Mouse (Mus musculus): Measurements from ENCODE around the gene Wdr59. TPM values are rescaled to one million over a fixed set of nuclear protein-coding genes. Genes with fewer than 3 reads are reported as not detected.

Gene Wdr59
- polyA plus RNA-seq, 1 experiment from 2014 or later, result 2.2 TPM

DNA sequence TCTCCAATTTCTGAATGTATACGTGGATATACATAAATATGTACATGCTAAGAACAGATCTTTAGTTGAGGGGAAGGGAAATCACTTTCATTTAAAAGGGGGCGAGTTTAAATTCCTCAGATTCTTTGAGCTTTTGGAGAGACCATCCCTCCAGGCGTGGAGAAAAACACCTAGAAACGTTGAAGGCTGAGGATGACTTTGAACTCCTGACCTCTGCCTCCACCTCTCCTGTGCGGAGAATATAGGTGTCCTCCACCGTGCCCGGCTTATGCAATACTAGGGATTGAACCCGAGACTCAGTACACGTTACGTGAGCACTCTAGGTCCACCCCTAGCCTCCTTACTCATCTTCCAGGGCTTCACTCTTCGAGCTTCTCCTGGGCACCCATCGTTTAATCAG is 9.3 kb upstream of the Wdr59 start:
- TF ChIP-seq CTCF (IDR thresholded peaks at IDR 0.05; ENCODE audit: low read depth) (no peak), EP300 (optimal IDR thresholded peaks at IDR 0.05) (no peak)
- no peaks in the 10 kb centered on the region for H3K4me1 ChIP-seq (replicated peaks; ENCODE audit: control insufficient read depth, insufficient read depth)
- 62% methylated on average over 12 of the region's 12 CpGs for WGBS
- H3K27me3 ChIP-seq (ENCODE audit: control insufficient read depth, insufficient read depth, low read length), result no peaks in the 10 kb centered on the region
- H3K36me3 ChIP-seq (ENCODE audit: control insufficient read depth, insufficient read depth, low read length), result no peaks in the 10 kb centered on the region
- H3K9ac ChIP-seq (ENCODE audit: low read length), result no peak overlapping the region
- H3K4me3 ChIP-seq (ENCODE audit: low read depth, low read length), result no peak overlapping the region
- no peak overlapping the region for H3K27ac ChIP-seq (replicated peaks)
- H3K9me3 ChIP-seq (ENCODE audit: control insufficient read depth, low read length), result no peaks in the 10 kb centered on the region
- no peak for DNase-seq (ENCODE audit: low spot score)
- no peak overlapping the region for H3K4me2 ChIP-seq (replicated peaks; ENCODE audit: low read depth)
- no peak for ATAC-seq (ENCODE audit: low FRiP score, low TSS enrichment)

DNA sequence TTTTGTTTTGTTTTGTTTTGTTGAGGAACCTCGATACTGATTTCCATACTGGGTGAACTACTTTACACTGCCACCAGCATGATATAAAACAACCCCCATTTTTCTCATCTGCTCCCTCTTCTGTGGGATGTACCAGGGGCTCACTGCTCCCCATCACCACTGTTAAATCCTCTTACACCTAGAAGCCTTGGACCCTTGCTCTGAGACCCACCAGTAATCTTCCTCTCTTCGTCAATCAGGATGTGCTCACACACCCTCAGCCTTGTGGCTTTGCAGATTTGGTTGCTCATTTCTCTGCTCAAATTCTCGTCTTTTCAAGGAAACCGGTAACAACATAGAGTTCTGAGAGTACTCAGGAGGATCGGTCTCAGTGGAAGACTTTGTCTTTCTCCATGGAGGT is 6.2 kb upstream of the Wdr59 start:
- H3K4me1 ChIP-seq (replicated peaks; ENCODE audit: control insufficient read depth, insufficient read depth), result no peaks in the 10 kb centered on the region
- H3K9ac ChIP-seq (ENCODE audit: low read length), result no peak overlapping the region
- DNase-seq (ENCODE audit: low spot score) (no peak), ATAC-seq (ENCODE audit: low FRiP score, low TSS enrichment) (no peak)
- no peak for TF ChIP-seq CTCF (IDR thresholded peaks at IDR 0.05; ENCODE audit: low read depth)
- no peak for TF ChIP-seq EP300 (optimal IDR thresholded peaks at IDR 0.05)
- H3K4me3 ChIP-seq (ENCODE audit: low read depth, low read length), result no peak overlapping the region
- H3K27ac ChIP-seq (replicated peaks), result no peak overlapping the region
- H3K9me3 ChIP-seq (ENCODE audit: control insufficient read depth, low read length), result no peaks in the 10 kb centered on the region
- H3K27me3 ChIP-seq (ENCODE audit: control insufficient read depth, insufficient read depth, low read length), result no peaks in the 10 kb centered on the region
- 81% methylated on average over 5 of the region's 5 CpGs for WGBS
- H3K36me3 ChIP-seq (ENCODE audit: control insufficient read depth, insufficient read depth, low read length), result no peaks in the 10 kb centered on the region
- H3K4me2 ChIP-seq (replicated peaks; ENCODE audit: low read depth), result no peak overlapping the region

DNA sequence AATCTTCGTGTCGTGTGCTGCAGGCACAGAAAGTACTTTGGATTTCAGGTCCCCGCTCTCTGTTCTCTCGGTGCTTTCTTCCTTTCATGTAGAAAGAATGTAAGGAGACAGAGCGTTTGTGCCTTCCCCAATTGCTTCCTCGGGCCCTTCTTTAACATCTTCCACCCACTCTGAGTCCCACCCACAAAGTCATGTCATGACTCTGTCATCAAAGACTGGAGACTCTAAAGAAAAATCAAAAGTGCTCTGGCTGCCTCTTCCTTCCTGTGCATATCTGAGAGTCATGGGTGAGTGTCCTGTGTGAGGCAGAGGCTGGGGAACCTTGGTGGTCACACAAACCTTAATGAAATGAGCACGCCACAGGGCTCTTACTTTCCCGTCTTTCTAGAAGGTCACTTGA is 5.3 kb upstream of the Wdr59 start:
- TF ChIP-seq EP300 (optimal IDR thresholded peaks at IDR 0.05) (no peak), CTCF (IDR thresholded peaks at IDR 0.05; ENCODE audit: low read depth) (no peak)
- no peak overlapping the region for H3K27ac ChIP-seq (replicated peaks)
- no peaks in the 10 kb centered on the region for H3K27me3 ChIP-seq (ENCODE audit: control insufficient read depth, insufficient read depth, low read length)
- no peaks in the 10 kb centered on the region for H3K4me1 ChIP-seq (replicated peaks; ENCODE audit: control insufficient read depth, insufficient read depth)
- no peak overlapping the region for H3K4me2 ChIP-seq (replicated peaks; ENCODE audit: low read depth)
- H3K9ac ChIP-seq (ENCODE audit: low read length), result no peak overlapping the region
- ATAC-seq (ENCODE audit: low FRiP score, low TSS enrichment) (no peak), DNase-seq (ENCODE audit: low spot score) (no peak)
- no peaks in the 10 kb centered on the region for H3K9me3 ChIP-seq (ENCODE audit: control insufficient read depth, low read length)
- no peaks in the 10 kb centered on the region for H3K36me3 ChIP-seq (ENCODE audit: control insufficient read depth, insufficient read depth, low read length)
- no peak overlapping the region for H3K4me3 ChIP-seq (ENCODE audit: low read depth, low read length)
- WGBS, result 71% methylated on average over 8 of the region's 8 CpGs

DNA sequence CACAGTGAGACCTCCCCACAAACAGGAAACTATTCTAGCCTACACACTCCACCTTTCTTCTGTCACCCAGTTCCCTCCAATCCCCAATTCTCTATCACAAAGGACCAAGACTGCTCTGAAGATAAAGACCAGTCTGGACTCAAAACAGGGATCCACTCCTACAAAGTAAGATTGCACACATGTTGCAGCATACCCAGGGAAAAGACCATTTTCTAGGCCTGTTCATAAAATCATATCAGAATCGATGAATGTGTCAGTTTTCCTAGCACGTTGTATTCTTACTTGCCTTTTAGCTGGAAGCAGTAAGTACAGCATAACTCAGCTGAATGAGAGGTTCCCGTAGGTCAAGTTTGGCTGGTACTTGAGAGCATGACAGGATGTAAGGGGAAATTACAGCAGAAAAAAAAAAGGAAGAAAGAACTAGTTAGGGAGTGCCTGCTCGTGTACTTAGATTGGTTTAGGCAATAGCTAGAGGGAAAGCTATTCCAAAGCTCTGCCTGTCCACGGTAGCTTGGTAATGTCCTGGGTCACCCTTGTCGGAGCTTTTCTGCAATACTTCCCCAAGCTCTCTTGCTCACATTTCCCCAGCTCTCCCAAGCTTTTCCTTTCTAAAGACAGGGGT is 4.6 kb upstream of the Wdr59 start:
- DNase-seq (ENCODE audit: low spot score), result no peak
- TF ChIP-seq CTCF (IDR thresholded peaks at IDR 0.05; ENCODE audit: low read depth), result no peak
- no peak for TF ChIP-seq EP300 (optimal IDR thresholded peaks at IDR 0.05)
- Histone ChIP-seq H3K27me3 (ENCODE audit: control insufficient read depth, insufficient read depth, low read length) (no peaks in the 10 kb centered on the region), H3K27ac (replicated peaks) (no peak overlapping the region), H3K4me1 (replicated peaks; ENCODE audit: control insufficient read depth, insufficient read depth) (no peaks in the 10 kb centered on the region), H3K4me3 (ENCODE audit: low read depth, low read length) (no peak overlapping the region), H3K9me3 (ENCODE audit: control insufficient read depth, low read length) (no peaks in the 10 kb centered on the region), H3K9ac (ENCODE audit: low read length) (no peak overlapping the region), H3K36me3 (ENCODE audit: control insufficient read depth, insufficient read depth, low read length) (no peaks in the 10 kb centered on the region), H3K4me2 (replicated peaks; ENCODE audit: low read depth) (no peak overlapping the region)
- WGBS, result 54% methylated on average over 6 of the region's 6 CpGs
- no peak for ATAC-seq (ENCODE audit: low FRiP score, low TSS enrichment)

DNA sequence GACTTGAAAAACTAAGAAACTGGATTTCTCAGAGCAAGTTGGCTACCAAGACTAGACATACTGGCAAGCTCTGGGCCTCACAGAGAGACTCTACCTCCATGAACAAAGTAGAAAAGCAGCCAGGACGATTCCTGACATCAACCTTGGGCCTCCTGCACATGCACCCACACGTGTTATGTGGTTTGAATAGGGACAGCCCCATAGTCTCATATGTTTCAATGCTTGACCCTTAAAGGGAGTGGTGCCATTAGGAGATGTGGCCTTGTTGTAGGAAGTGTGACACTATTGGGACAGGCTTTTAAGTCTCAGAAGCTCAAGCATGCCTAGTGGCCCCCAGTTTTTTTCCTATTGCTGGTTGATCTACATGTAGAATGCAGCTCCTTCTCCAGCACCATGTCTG is 4.4 kb downstream of the Wdr59 start:
- Histone ChIP-seq H3K36me3 (ENCODE audit: control insufficient read depth, insufficient read depth, low read length) (no peaks in the 10 kb centered on the region), H3K27ac (replicated peaks) (no peak overlapping the region), H3K4me3 (ENCODE audit: low read depth, low read length) (no peak overlapping the region), H3K27me3 (ENCODE audit: control insufficient read depth, insufficient read depth, low read length) (no peaks in the 10 kb centered on the region), H3K4me1 (replicated peaks; ENCODE audit: control insufficient read depth, insufficient read depth) (no peaks in the 10 kb centered on the region), H3K9ac (ENCODE audit: low read length) (no peak overlapping the region), H3K4me2 (replicated peaks; ENCODE audit: low read depth) (no peak overlapping the region), H3K9me3 (ENCODE audit: control insufficient read depth, low read length) (no peaks in the 10 kb centered on the region)
- DNase-seq (ENCODE audit: low spot score) (no peak), ATAC-seq (ENCODE audit: low FRiP score, low TSS enrichment) (no peak)
- 86% methylated on average over 2 of the region's 2 CpGs for WGBS
- TF ChIP-seq EP300 (optimal IDR thresholded peaks at IDR 0.05), result no peak
- TF ChIP-seq CTCF (IDR thresholded peaks at IDR 0.05; ENCODE audit: low read depth), result no peak

DNA sequence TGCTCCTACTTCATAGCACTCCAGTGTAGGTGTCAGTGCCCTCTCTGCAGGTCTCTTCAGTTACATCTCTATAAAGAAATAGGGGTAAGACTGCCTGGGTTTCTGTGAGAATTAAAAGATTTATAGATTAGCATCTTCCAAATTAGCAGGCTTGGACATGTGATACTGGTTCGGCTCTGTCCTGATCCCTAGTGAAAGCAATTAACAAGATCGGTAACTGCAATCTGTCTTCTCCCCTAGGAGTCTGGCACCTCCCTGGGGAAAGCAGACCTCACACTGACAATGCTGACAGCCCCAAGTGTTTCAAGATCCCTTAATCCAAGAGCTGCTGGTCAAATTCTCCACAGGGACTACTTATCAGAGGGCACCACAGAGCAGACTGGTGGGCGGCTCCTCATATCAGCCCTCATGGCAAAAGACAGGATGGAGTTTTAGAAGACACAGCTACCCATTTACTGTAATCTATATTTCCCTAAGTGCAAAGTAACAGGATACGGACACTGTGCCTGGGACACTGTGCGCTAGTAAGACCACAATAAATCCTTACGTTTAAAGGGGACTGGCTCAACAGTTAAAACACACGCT is 5.3 kb downstream of the Wdr59 start:
- no peak overlapping the region for H3K4me3 ChIP-seq (ENCODE audit: low read depth, low read length)
- DNase-seq (ENCODE audit: low spot score), result no peak
- no peak for ATAC-seq (ENCODE audit: low FRiP score, low TSS enrichment)

More for the DNA sequence above, 5.3 kb downstream of the Wdr59 start:
- H3K27me3 ChIP-seq (ENCODE audit: control insufficient read depth, insufficient read depth, low read length), result no peaks in the 10 kb centered on the region
- no peak overlapping the region for H3K4me2 ChIP-seq (replicated peaks; ENCODE audit: low read depth)
- no peak overlapping the region for H3K27ac ChIP-seq (replicated peaks)
- H3K9ac ChIP-seq (ENCODE audit: low read length), result no peak overlapping the region
- no peaks in the 10 kb centered on the region for H3K4me1 ChIP-seq (replicated peaks; ENCODE audit: control insufficient read depth, insufficient read depth)
- 75% methylated on average over 7 of the region's 7 CpGs for whole genome bisulfite sequencing
- no peak for TF ChIP-seq CTCF (IDR thresholded peaks at IDR 0.05; ENCODE audit: low read depth)
- no peak for TF ChIP-seq EP300 (optimal IDR thresholded peaks at IDR 0.05)
- no peaks in the 10 kb centered on the region for H3K36me3 ChIP-seq (ENCODE audit: control insufficient read depth, insufficient read depth, low read length)
- H3K9me3 ChIP-seq (ENCODE audit: control insufficient read depth, low read length), result no peaks in the 10 kb centered on the region

All from stomach, postnatal 0 days (tissue).